Mouse (Mus musculus) liver, embryonic 13.5 days (tissue): ENCODE measurements around the gene Pgpep1. TPM values are rescaled to one million over a fixed set of nuclear protein-coding genes. Genes with fewer than 3 reads are reported as not detected.

ENCODE experiments used
- ATAC-seq: fragments of 200-750 bp; cut with Nextera tagmentation; 2 replicates; pipeline ENCODE4 v1.8.0; 2017; ENCODE audit warnings: low read depth, mild to moderate bottlenecking, moderate number of reproducible peaks, moderate library complexity
- DNase-seq: peaks from one replicate; pipeline ENCODE4 v3.0.0; 2022
- H3K27ac ChIP-seq: fragments of 300-500 bp; sonication (generic); 2 replicates; pipeline ENCODE4 v1.5.1; 2015; ENCODE audit warnings: moderate library complexity, mild to moderate bottlenecking, inconsistent platforms
- H3K27me3 ChIP-seq: fragments of 300-500 bp; sonication (generic); 2 replicates; pipeline ENCODE4 v1.6.1; 2015; ENCODE audit warnings: mild to moderate bottlenecking, inconsistent platforms
- H3K36me3 ChIP-seq: fragments of 300-500 bp; sonication (generic); 2 replicates; pipeline ENCODE4 v1.6.1; 2015; ENCODE audit warnings: mild to moderate bottlenecking, inconsistent platforms
- H3K4me1 ChIP-seq: fragments of 300-500 bp; sonication (generic); replicated peaks from 2 replicates; pipeline ENCODE4 v1.6.1; 2015; ENCODE audit warnings: inconsistent platforms
- H3K4me2 ChIP-seq: fragments of 300-500 bp; sonication (generic); 2 replicates; pipeline ENCODE4 v1.6.1; 2015; ENCODE audit warnings: inconsistent platforms, mild to moderate bottlenecking, moderate library complexity
- H3K4me3 ChIP-seq: fragments of 300-500 bp; sonication (generic); replicated peaks from 2 replicates; pipeline ENCODE4 v1.5.1; 2015; ENCODE audit warnings: mild to moderate bottlenecking, inconsistent platforms
- H3K9ac ChIP-seq: fragments of 300-500 bp; sonication (generic); 2 replicates; pipeline ENCODE4 v1.6.1; 2015; ENCODE audit warnings: mild to moderate bottlenecking, inconsistent platforms
- H3K9me3 ChIP-seq: fragments of 300-500 bp; sonication (generic); replicated peaks from 2 replicates; pipeline ENCODE4 v1.6.1; 2016; ENCODE audit warnings: inconsistent platforms
- WGBS: fragments of 180-500 bp; shearing (Covaris S2); methylation state at CpG from one replicate; pipeline ENCODE4 v1.1.7; 2015; ENCODE audit not compliant: insufficient replicate concordance; 5-methylcytosine and 5-hydroxymethylcytosine counted together
- polyA plus RNA-seq: library from polyadenylated mRNA; unstranded; fragments of >200 nt; fragmentation: Nextera tagmentation; extraction: Ambion mirVana; gene quantifications from 2 replicates; pipeline ENCODE4 v1.2.1, GENCODE M21; 2015

Pgpep1 gene
- polyA plus RNA-seq, 1 experiment from 2014 or later = 17.9 TPM

GRCm38 (mm10) chr8:70698310-70699109 is 38.3 kb upstream of the Pgpep1 start, which contains the start of gene Jund:
Gene Jund, plus strand, starts transcription at chr8:70698949.
- Histone ChIP-seq H3K27ac (peak within 1 kb of the TSS; percentile 97), H3K9me3 (no peaks in the 10 kb centered on the region), H3K9ac (peak within 1 kb of the TSS; percentile 99), H3K4me2 (peak within 1 kb of the TSS; percentile 98), H3K36me3 (no peaks in the 10 kb centered on the region), H3K4me1 (peaks cover 68% of the 10 kb centered on the region), H3K4me3 (peak within 1 kb of the TSS; percentile 93), H3K27me3 (no peaks in the 10 kb centered on the region)
- peak; percentile 98 for DNase-seq
- 1% methylated on average over 58 of the region's 69 CpGs for WGBS
- peak; percentile 83 for ATAC-seq

GRCm38 (mm10) chr8:70697366-70698250 is 37.4 kb upstream of the Pgpep1 start:
- DNase-seq = no peak
- Histone ChIP-seq H3K4me3 (peak overlapping the region; percentile 61), H3K4me1 (peaks cover 72% of the 10 kb centered on the region), H3K9me3 (no peaks in the 10 kb centered on the region), H3K4me2 (peak overlapping the region; percentile 72), H3K36me3 (no peaks in the 10 kb centered on the region), H3K9ac (peak overlapping the region; percentile 79), H3K27me3 (no peaks in the 10 kb centered on the region), H3K27ac (peak overlapping the region; percentile 91)
- WGBS = 62% methylated on average over 12 of the region's 12 CpGs
- no peak for ATAC-seq

- WGBS = 50% methylated on average over 4 of the region's 4 CpGs
- Histone ChIP-seq H3K9me3 (no peaks in the 10 kb centered on the region), H3K27ac (peak overlapping the region; percentile 91), H3K36me3 (no peaks in the 10 kb centered on the region), H3K27me3 (peaks cover 4% of the 10 kb centered on the region), H3K9ac (peak overlapping the region; percentile 79), H3K4me2 (peak overlapping the region; percentile 72), H3K4me1 (peaks cover 72% of the 10 kb centered on the region), H3K4me3 (peak overlapping the region; percentile 46)
- no peak for ATAC-seq
- DNase-seq = no peak
Measured at GRCm38 (mm10) chr8:70696946-70697345, 36.8 kb upstream of the Pgpep1 start.

- peaks cover 72% of the 10 kb centered on the region for H3K4me1 ChIP-seq
- peak overlapping the region; percentile 79 for H3K9ac ChIP-seq
- peaks cover 5% of the 10 kb centered on the region for H3K27me3 ChIP-seq
- ATAC-seq (peak; percentile 54), DNase-seq (peak; percentile 66)
- peak overlapping the region; percentile 72 for H3K4me2 ChIP-seq
- peak overlapping the region; percentile 91 for H3K27ac ChIP-seq
- no peaks in the 10 kb centered on the region for H3K9me3 ChIP-seq
- WGBS = 3% methylated on average over 31 of the region's 31 CpGs
- H3K36me3 ChIP-seq = no peaks in the 10 kb centered on the region
- peak overlapping the region; percentile 46 for H3K4me3 ChIP-seq
Measured at GRCm38 (mm10) chr8:70696019-70696885, 36.1 kb upstream of the Pgpep1 start.

- WGBS = 20% methylated on average over 32 of the region's 32 CpGs
- Histone ChIP-seq H3K4me1 (peaks cover 66% of the 10 kb centered on the region), H3K27ac (peak overlapping the region; percentile 91)
Measured at GRCm38 (mm10) chr8:70695318-70696018, 35.3 kb upstream of the Pgpep1 start.

GRCm38 (mm10) chr8:70693636-70694035 is 33.4 kb upstream of the Pgpep1 start:
- Histone ChIP-seq H3K4me1 (peaks cover 61% of the 10 kb centered on the region), H3K9ac (no peak overlapping the region), H3K9me3 (no peaks in the 10 kb centered on the region), H3K4me2 (no peak overlapping the region), H3K36me3 (no peaks in the 10 kb centered on the region), H3K27ac (peak overlapping the region; percentile 2; the same call in 1 of the 2 replicates), H3K4me3 (no peak overlapping the region), H3K27me3 (peaks cover 5% of the 10 kb centered on the region)
- no peak for ATAC-seq
- no peak for DNase-seq
- WGBS = 22% methylated on average over 5 of the region's 5 CpGs

More at GRCm38 (mm10) chr8:70695318-70696018, 35.3 kb upstream of the Pgpep1 start:
- no peak for DNase-seq
- ATAC-seq = no peak
- Histone ChIP-seq H3K9me3 (no peaks in the 10 kb centered on the region), H3K27me3 (peaks cover 5% of the 10 kb centered on the region), H3K4me2 (peak overlapping the region; percentile 72), H3K9ac (peak overlapping the region; percentile 79), H3K36me3 (no peaks in the 10 kb centered on the region), H3K4me3 (peak overlapping the region; percentile 26)

GRCm38 (mm10) chr8:70691727-70692231 is 31.6 kb upstream of the Pgpep1 start:
- DNase-seq (no peak), ATAC-seq (no peak)
- no peak overlapping the region for H3K27ac ChIP-seq
- peaks cover 47% of the 10 kb centered on the region for H3K4me1 ChIP-seq
- peak overlapping the region; percentile 14 for H3K4me3 ChIP-seq
- no peaks in the 10 kb centered on the region for H3K9me3 ChIP-seq
- WGBS = 8% methylated on average over 19 of the region's 20 CpGs
- peak overlapping the region; percentile 30; the same call in 1 of the 2 replicates for H3K9ac ChIP-seq
- no peaks in the 10 kb centered on the region for H3K36me3 ChIP-seq
- peaks cover 8% of the 10 kb centered on the region for H3K27me3 ChIP-seq
- peak overlapping the region; percentile 52 for H3K4me2 ChIP-seq

- Histone ChIP-seq H3K27ac (no peak overlapping the region), H3K4me3 (no peak overlapping the region), H3K9ac (no peak overlapping the region), H3K36me3 (no peaks in the 10 kb centered on the region), H3K4me1 (peaks cover 42% of the 10 kb centered on the region), H3K4me2 (0 out of 2 replicates have a peak overlapping the region, but pooled peaks have one; percentile 52), H3K9me3 (no peaks in the 10 kb centered on the region), H3K27me3 (peaks cover 8% of the 10 kb centered on the region)
- ATAC-seq = no peak
- no peak for DNase-seq
- WGBS = 78% methylated on average over 4 of the region's 4 CpGs
Measured at GRCm38 (mm10) chr8:70691230-70691629, 31.0 kb upstream of the Pgpep1 start.

GRCm38 (mm10) chr8:70689892-70690390 is 29.8 kb upstream of the Pgpep1 start:
- WGBS = 63% methylated on average over 5 of the region's 5 CpGs
- H3K4me1 ChIP-seq = peaks cover 29% of the 10 kb centered on the region
- H3K36me3 ChIP-seq = no peaks in the 10 kb centered on the region
- ATAC-seq = no peak
- H3K9ac ChIP-seq = no peak overlapping the region
- H3K9me3 ChIP-seq = no peaks in the 10 kb centered on the region
- no peak overlapping the region for H3K27ac ChIP-seq
- DNase-seq = no peak
- no peak overlapping the region for H3K4me3 ChIP-seq
- H3K4me2 ChIP-seq = no peak overlapping the region
- H3K27me3 ChIP-seq = peaks cover 13% of the 10 kb centered on the region

GRCm38 (mm10) chr8:70688136-70688535 is 27.9 kb upstream of the Pgpep1 start:
- DNase-seq (no peak), ATAC-seq (no peak)
- Histone ChIP-seq H3K4me1 (peaks cover 14% of the 10 kb centered on the region), H3K4me3 (no peak overlapping the region), H3K9me3 (no peaks in the 10 kb centered on the region), H3K9ac (no peak overlapping the region), H3K4me2 (no peak overlapping the region), H3K36me3 (no peaks in the 10 kb centered on the region), H3K27ac (no peak overlapping the region), H3K27me3 (peaks cover 18% of the 10 kb centered on the region)
- WGBS = 78% methylated on average over 3 of the region's 3 CpGs
